Mouse (Mus musculus): ENCODE results near the gene Tuba3a.

Tuba3a gene

GRCm38 (mm10) chr6:125230571-125230970 is 55.3 kb downstream of the Tuba3a start:
- DNase-seq (ENCODE audit: low spot score), result no peak
